Mouse (Mus musculus) ovary, postnatal 14 days (tissue): ENCODE measurements around the gene Glra1.

Experiments
- DNase-seq: peaks from one replicate; pipeline ENCODE4 v3.0.0; 2022; ENCODE audit warnings: low spot score

The Glra1 gene

DNA sequence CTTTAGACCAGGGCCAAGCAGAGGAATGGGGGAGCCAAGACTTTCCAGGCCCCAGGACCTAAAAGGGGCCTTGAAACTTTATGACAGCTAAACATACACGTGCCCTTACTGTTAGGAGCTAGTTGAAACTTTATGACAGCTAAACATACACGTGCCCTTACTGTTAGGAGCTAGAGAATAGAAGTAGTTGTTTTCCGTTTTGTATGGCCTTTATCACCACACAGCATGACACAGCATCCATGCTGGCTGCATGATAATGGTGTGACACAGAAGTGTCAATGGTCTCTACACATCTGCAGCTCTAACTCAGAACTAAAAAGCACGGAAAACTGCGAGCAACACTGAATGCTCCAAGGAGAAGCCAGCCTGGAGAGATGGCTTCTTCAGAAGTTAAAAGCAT, 90.3 kb downstream of the Glra1 start:
- DNase-seq: no peak

DNA sequence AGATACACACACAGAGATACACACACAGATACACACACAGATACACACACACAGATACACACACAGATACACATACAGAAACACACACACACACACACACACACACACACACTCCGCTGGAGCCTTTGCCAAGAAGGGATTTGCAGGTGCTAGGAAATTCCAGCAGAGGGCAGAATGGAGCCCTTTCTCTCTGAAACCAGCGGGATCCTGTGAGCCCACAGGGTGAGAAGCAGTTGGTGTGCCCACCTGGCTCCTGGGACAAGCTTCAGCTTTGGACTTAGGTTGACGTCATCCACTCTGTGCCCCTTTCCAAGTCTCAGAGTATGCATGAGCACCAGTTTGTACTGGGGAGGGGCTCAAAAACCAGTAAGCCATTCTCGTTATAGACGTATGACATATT, 96.6 kb downstream of the Glra1 start:
- no peak for DNase-seq

DNA sequence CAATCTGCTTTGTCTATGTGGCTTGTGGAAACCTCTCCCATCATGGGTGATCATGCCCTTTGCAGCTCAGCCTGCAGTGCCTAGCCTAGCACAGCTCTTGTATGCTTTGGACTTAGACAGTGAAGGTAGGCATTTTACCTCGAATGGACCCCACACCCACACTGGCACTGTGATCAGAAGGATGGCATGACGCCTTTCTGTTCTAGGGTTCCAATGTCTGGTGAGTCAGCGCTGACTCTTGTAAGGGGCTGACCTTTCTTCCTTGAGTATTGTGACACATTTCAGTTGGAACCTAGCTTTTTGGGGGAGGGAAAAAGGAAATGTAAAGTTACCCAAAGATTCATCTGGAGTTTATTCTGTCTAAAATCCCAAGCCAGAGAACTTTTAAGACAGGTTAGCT, 102.5 kb downstream of the Glra1 start:
- DNase-seq: no peak

DNA sequence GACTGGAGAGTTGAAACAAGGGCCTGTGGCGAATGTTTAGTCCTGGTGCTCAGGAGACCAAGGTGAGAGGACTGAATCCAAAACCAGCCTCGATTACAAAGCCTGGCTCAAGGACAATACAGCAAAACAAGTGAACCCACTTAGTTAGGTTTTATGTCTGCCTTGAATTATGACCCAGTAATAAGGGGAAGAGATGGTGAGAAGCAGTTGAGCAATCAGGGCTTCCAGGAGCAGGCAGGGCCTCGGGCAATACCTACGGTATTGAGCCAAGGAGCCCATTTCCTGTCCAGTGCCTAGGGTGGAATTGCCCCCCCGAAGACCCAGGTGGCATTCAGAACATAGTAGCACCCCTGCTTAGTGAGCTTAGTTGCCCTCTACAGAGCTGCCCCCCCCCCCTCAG, 105.1 kb downstream of the Glra1 start:
- no peak for DNase-seq

DNA sequence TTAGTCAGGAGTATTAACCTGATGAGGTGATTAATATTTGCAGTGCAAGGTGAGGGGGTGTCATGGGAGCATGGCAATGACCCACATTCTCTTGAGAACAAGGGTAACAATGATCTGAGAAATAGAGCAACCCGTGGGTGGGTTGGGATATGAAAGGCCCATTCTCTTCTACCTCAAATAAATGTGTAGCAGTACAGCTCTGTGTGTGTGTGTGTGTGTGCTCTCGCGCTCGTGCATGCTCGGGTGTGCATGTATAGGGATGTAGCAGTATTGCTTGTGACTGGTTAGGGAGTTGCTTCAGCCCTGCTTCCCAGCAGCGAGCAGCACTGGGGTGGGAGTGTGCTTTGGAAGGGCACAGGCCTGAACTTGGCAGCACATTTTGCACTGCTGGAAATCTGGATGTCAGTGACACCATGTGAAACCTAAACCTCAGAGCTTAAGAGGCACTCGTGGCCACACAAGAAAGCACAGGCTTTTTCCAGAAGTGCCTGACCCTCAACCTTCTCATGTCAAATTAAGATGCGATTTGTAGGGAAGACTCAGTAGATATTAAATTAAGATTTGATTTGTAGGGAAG, 106.0 kb downstream of the Glra1 start:
- no peak for DNase-seq

DNA sequence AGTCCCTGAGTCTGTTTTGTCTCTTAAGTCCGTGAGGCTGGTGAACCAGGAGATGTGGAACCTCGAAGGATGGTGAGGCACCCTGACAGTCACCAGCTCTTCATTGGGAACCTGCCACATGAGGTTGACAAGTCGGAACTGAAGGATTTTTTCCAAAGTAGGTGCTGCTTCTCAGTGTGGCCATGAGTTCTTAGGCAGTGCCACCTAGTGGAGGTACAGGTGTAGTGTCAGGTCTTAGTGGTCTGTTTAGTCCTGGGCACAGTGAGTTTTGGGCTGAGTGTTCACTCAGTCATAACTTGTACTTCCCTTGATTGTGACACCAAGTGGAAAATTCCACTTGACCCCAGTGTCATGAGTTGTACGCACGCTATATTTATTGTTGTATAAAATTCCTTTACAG, 110.1 kb downstream of the Glra1 start:
- no peak for DNase-seq

DNA sequence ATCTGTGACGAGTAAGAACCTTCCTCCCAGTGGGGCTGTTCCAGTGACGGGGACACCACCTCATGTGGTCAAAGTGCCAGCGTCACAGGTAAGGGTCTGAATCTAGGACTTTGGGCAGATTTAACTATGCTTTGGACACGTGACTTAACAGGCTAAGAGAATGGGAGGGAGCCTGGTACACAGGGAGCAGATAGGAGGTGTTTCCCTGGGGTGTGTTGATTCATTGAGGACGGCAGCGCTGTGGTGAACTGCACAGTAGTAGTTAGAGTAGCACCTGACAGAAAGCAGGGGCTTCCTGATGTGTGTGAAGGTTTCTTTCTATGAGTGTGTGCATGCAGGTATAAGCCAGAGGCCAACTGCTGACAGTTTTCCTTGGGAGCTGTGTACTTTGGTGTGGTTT, 111.8 kb downstream of the Glra1 start:
- DNase-seq: no peak

DNA sequence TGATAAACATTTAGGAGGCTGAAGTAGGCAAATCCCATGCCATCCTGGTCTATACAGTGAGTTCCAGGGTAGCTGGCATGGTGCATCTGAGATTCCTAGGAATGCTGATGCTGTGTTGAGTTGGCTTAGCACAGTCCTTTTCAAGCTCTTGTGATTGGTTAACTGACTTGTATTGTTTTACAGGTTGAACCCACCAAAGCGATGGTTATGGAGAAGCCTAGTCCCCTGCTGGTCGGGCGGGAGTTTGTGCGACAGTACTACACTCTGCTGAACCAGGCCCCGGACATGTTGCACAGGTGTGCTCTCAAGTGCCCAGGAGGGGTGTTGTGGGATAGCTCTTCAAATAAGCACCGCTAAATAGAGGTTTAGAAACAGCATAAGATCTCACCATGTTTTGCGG, 122.6 kb downstream of the Glra1 start:
- DNase-seq: no peak

DNA sequence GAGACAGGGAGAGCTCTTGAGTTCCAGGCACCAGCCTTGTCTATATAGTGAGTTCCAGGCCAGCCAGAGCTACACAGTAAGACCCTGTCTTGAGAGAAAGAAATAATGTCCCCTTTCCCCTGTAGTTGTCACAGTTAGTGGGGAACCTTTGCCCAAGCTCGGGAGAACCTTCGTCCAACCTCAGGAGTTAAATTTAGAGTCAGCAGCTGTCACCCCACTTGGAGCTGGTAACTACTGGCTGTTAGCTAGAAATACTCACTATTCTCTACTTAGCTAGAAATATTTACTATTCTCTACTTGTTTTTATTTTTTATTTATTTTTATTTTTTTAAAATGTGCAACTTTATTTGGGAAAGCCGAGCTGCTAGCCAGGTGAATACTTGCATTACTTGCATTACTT, 134.8 kb downstream of the Glra1 start:
- no peak for DNase-seq

DNA sequence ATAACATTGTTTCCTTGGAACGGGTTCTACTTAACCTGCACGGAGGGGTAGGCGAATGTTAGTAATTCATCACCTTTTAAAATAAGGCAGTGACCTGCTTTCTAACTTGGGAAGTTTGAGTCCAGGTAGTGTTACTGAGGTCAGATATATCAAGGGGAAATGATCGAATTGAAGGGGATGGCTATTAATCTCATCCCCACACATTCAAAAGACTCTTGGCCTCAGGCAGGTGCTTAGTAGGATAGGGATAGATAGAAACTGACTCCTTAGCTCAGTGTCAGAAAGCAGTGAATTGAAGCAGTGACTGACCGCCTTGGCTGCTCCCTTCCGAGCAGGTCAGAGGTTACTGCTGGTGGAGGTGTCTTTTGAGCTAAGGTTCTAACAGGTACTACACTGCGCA, 136.5 kb downstream of the Glra1 start:
- DNase-seq: no peak

DNA sequence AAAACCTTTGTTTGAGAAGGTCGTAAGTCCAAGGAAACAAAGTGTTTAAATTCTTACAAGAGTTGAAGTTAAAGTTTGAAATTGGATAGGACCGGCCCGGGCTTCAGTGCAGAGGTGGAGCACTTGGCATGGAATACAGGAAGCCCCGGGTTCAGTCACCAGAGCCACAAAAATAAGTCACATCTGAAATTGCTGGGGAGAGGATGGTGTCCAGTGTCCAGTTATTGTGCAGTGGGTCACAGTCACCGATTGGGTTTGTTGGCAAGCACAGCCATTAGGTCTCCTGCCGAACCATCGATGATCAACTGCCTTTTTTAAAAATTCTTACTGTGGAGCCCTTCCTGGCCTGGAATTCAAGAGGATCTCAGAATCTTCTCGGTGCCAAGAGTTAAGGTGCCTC, 137.2 kb downstream of the Glra1 start:
- DNase-seq: no peak

DNA sequence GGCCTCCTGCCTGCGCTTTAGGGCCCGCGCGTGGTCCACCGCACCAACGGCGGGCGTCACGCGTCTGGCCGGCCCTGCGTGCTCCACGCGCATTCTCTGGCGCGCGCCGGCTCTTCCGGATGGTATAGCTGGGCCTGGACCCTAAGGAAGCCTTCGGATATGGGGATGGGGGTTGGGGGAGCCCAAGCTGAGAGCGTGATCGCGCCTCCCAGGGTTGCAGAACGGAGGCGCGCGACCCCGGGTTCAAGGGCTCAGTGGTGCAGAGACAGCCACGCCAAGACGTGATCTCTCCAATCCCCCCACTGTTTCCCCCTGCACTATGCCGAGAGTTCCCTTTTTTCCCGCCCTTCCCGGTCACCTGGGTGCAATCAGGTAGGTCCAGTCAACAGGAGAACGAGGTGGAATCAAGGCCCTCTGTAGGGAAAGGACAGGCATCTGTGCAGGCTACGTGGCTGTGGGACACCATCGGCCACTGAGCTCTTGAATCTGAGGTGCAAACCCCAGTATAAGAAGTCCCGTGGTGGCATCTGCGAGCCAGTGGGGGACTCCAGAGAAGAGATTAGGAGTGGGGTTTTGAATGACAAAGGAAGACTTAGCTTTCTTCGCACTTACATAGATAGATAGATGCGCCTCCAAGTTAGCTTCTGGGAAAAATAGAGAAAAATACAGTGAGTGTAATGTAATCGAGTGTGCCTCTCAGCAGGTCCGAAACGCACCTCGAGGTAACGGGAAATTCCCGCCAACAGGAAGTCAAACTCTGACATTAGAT, 137.9 kb downstream of the Glra1 start:
- DNase-seq: peak; percentile 14

DNA sequence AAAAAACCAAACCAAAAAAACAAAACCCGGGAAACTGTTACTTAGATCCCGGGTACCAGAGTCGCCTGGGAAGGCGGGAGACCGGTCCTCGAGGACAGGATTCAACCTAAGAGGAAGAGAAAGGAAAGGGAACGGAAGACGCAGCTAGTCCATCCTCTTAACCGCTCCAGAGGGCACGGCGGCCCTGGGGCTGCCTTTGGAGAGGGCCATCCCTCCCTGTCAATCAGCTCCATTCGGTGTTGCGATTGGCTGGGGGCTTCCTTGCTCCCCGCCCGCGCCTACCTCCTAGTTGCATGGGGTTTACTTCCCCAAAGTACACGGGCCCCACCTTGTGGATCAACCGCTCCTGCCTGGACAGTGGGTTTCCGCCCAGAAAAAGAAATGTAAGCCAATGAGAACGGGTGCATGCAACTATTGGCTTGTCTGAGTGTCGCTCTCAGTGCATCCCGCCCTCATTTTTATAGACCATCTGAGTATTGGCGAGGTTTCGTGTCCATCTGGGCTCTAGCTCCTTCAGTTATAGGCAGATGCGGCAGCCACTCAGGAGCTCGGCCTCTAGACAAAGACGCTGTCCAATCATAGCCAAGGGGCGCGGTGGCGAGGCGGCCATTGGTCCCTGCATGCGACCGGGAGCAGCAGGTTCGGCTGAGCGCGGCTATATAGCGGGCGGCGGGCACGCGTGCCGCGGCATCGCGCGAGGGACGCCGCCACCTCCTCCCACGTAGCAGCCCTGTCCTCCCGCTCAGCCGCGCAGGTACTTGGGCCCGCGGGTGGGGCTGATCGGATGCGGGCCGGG, 138.8 kb downstream of the Glra1 start, which contains the start of gene G3bp1:
G3bp1 (plus strand) TSS at position 638 of the 796 bp plus-strand sequence.
- peak; percentile 97 for DNase-seq

DNA sequence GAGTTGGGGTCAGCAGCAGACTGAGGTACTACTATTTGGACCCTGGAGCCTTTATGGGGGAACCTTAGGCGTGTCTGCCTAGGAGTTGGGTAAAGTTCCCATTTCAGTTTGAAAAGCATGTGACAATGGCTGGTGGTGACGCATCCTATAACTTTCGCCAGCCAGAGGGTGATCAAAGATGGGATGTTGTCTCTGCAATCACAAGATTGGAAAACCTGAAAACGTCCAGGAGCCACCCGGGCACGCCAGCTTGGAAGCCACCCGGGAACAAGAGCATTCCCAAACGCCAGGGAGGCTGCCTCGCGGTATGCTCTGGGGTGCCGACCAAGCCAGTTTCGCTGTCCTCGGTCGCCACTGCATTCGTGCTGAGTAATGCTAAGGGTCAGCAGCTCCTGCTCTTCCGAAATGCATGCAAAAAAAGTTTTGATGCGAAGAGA, 139.4 kb downstream of the Glra1 start:
- DNase-seq: peak; percentile 15

DNA sequence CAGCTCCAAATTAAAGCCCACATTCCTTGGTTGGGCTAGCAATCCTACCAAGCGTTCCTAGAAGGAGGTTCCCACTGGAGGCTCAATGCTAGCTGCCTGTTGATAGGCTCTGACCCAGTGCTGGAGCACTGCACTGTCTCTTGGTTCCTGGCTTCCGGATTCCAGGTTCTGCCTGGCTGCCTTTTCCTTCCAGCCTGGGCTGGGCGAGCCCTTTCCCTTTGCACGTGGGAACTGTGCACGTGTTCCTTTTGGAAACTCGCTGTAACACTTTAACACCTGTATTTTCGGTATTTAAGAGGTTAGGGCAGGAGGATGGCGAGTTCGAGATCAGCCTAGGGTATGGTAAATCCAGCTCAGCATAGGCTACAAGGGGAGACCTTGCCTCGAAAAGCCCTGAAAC, 140.0 kb downstream of the Glra1 start:
- DNase-seq: peak; percentile 16

DNA sequence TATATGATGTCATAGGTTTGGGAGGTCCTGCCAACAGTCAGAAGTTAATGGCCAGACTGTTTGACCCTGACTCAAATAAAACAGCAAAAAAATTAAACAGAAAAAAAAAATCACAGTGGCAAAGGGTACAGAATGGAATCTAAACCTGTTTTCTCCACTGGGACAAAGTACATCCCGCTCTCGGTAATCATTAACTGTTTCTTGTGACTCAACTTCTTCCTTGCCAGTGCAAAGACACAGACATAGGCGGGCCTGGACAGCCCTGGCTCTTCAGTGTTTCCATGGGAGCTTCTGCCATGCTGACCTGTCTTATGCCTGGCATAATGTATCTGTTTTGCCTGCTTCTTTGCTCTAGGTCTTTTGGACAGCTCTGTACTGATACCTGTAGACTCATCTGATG, 142.8 kb downstream of the Glra1 start:
- no peak for DNase-seq

DNA sequence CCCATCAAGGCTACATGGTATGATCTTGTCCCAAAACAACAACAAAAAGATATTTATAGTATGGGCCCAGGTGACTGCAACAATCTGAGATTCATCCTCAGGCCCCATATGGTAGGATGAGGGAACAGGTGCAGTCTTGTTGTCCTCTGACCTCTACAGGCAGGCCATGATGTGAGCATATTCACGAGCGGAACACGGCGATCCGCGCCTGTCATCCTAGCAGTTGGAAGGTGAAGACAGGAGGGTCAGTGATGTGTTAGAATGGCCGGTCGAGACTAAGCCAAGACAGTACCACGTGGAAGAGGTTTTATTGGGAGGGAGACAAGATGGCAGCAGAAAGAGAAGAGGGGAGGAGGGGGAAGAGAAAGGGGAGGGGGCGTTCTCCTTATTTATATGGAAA, 143.3 kb downstream of the Glra1 start:
- DNase-seq: no peak
